Mouse (Mus musculus): ENCODE data around the gene Ipo9.
A peak's percentile ranks its signal among the peaks of the same experiment; 100 is the strongest.

GRCm38 (mm10) chr1:135368245-135368644 is 62.1 kb downstream of the Ipo9 start:
- TF ChIP-seq POLR2A (IDR thresholded peaks at IDR 0.05; ENCODE audit: low read depth, low read length) (no peak), CTCF (conservative IDR thresholded peaks at IDR 0.05; ENCODE audit: insufficient read depth, insufficient read length, low read depth, low read length) (peak; percentile 92)
